Mouse (Mus musculus): ENCODE data around the gene C1qtnf9. TPM values are rescaled to one million over a fixed set of nuclear protein-coding genes. Genes with fewer than 3 reads are reported as not detected.

C1qtnf9 gene
- polyA plus RNA-seq, 1 experiment from 2014 or later: 3.0 TPM

DNA sequence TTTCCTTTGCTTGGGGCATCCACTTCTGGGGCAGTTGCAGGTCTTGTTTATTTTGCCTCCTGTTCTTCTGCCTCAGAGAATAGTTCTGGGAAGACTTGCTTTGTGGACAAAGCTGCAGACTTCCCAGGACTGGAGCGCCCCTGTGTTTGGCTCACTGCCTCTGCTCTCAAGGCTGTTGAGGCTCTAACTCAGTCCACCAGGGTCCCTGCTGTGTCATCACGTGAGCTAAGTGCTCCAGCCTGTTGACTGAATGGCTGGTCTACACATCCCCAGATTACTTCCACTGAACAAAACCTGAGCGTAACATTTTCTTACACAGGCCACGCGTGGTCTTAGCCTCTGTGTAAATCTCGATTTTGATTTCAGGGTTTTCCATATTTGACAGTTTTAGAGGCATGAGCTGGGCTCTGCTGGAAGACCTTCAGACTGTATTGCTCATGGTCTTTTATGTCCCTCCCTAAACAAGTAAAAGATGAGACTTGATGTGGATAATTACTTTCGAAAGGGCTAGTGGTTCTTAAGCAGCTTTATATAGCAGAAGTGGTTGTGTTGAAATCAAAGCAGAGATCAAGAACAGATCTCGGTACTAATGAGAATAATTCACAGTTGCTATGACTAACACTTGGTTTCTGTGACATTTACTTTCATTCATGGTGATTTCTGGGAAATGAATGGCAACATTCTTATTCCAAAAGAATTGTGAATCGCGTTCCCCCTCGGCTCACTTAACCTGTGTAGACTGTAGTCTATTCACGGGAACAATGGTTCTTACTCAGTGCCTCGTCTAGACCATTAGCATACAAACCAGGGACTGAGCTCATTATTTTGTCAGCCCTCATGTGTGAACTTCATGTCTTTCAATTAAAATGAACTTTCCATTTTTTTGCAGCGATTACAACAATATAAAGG lies 14.8 kb upstream of the C1qtnf9 start:
- Histone ChIP-seq H3K9me3 (ENCODE audit: control insufficient read depth, low read length) (no peaks in the 10 kb centered on the region), H3K4me2 (replicated peaks; ENCODE audit: low read depth) (no peak overlapping the region), H3K9ac (ENCODE audit: low read length) (no peak overlapping the region), H3K4me3 (ENCODE audit: low read depth, low read length) (no peak overlapping the region), H3K4me1 (replicated peaks; ENCODE audit: control insufficient read depth, insufficient read depth) (no peaks in the 10 kb centered on the region), H3K36me3 (ENCODE audit: control insufficient read depth, insufficient read depth, low read length) (peaks cover 21% of the 10 kb centered on the region), H3K27me3 (ENCODE audit: control insufficient read depth, insufficient read depth, low read length) (no peaks in the 10 kb centered on the region), H3K27ac (replicated peaks) (no peak overlapping the region)
- ATAC-seq (ENCODE audit: low FRiP score, low TSS enrichment) (no peak), DNase-seq (ENCODE audit: low spot score) (no peak)
- no peak for TF ChIP-seq CTCF (IDR thresholded peaks at IDR 0.05; ENCODE audit: low read depth)
- TF ChIP-seq EP300 (optimal IDR thresholded peaks at IDR 0.05): no peak
- WGBS: 82% methylated on average over 14 of the region's 14 CpGs

GRCm38 (mm10) chr14:60753801-60754126 lies 14.2 kb upstream of the C1qtnf9 start:
- Histone ChIP-seq H3K9me3 (ENCODE audit: control insufficient read depth, low read length) (no peaks in the 10 kb centered on the region), H3K4me1 (replicated peaks; ENCODE audit: control insufficient read depth, insufficient read depth) (no peaks in the 10 kb centered on the region), H3K9ac (ENCODE audit: low read length) (no peak overlapping the region), H3K4me3 (ENCODE audit: low read depth, low read length) (no peak overlapping the region), H3K27me3 (ENCODE audit: control insufficient read depth, insufficient read depth, low read length) (no peaks in the 10 kb centered on the region), H3K36me3 (ENCODE audit: control insufficient read depth, insufficient read depth, low read length) (peaks cover 21% of the 10 kb centered on the region), H3K4me2 (replicated peaks; ENCODE audit: low read depth) (no peak overlapping the region), H3K27ac (replicated peaks) (no peak overlapping the region)
- ATAC-seq (ENCODE audit: low FRiP score, low TSS enrichment) (no peak), DNase-seq (ENCODE audit: low spot score) (no peak)
- TF ChIP-seq EP300 (optimal IDR thresholded peaks at IDR 0.05) (no peak), CTCF (IDR thresholded peaks at IDR 0.05; ENCODE audit: low read depth) (no peak)
- 95% methylated on average over 10 of the region's 10 CpGs for WGBS

- Histone ChIP-seq H3K27ac (replicated peaks) (no peak overlapping the region), H3K4me2 (replicated peaks; ENCODE audit: low read depth) (no peak overlapping the region), H3K4me3 (ENCODE audit: low read depth, low read length) (no peak overlapping the region), H3K9ac (ENCODE audit: low read length) (no peak overlapping the region), H3K36me3 (ENCODE audit: control insufficient read depth, insufficient read depth, low read length) (peaks cover 21% of the 10 kb centered on the region), H3K9me3 (ENCODE audit: control insufficient read depth, low read length) (no peaks in the 10 kb centered on the region), H3K27me3 (ENCODE audit: control insufficient read depth, insufficient read depth, low read length) (no peaks in the 10 kb centered on the region), H3K4me1 (replicated peaks; ENCODE audit: control insufficient read depth, insufficient read depth) (no peaks in the 10 kb centered on the region)
- TF ChIP-seq EP300 (optimal IDR thresholded peaks at IDR 0.05): no peak
- WGBS: 96% methylated on average over 5 of the region's 5 CpGs
- ATAC-seq (ENCODE audit: low FRiP score, low TSS enrichment): no peak
- no peak for DNase-seq (ENCODE audit: low spot score)
Measured at GRCm38 (mm10) chr14:60754656-60755055, 13.3 kb upstream of the C1qtnf9 start.

DNA sequence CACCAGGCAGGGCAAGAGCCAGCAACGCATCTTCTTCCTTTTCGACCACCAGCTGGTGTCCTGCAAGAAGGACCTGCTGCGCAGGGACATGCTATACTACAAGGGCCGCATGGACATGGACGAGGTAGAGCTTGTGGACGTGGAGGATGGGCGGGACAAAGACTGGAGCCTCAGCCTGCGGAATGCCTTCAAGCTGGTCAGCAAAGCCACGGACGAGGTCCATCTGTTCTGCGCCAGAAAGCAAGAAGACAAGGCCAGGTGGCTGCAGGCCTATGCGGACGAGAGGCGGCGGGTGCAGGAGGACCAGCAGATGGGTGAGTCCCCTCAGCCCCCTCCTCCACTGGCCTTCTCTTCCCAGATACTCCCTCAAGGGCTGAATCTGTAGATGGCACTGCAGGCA lies 11.7 kb upstream of the C1qtnf9 start:
- Histone ChIP-seq H3K4me1 (replicated peaks; ENCODE audit: control insufficient read depth, insufficient read depth) (no peaks in the 10 kb centered on the region), H3K9ac (ENCODE audit: low read length) (no peak overlapping the region), H3K27ac (replicated peaks) (no peak overlapping the region), H3K4me2 (replicated peaks; ENCODE audit: low read depth) (no peak overlapping the region), H3K36me3 (ENCODE audit: control insufficient read depth, insufficient read depth, low read length) (peaks cover 26% of the 10 kb centered on the region), H3K9me3 (ENCODE audit: control insufficient read depth, low read length) (no peaks in the 10 kb centered on the region), H3K27me3 (ENCODE audit: control insufficient read depth, insufficient read depth, low read length) (no peaks in the 10 kb centered on the region), H3K4me3 (ENCODE audit: low read depth, low read length) (no peak overlapping the region)
- DNase-seq (ENCODE audit: low spot score): no peak
- no peak for TF ChIP-seq EP300 (optimal IDR thresholded peaks at IDR 0.05)
- TF ChIP-seq CTCF (IDR thresholded peaks at IDR 0.05; ENCODE audit: low read depth): no peak
- no peak for ATAC-seq (ENCODE audit: low FRiP score, low TSS enrichment)
- WGBS: 67% methylated on average over 15 of the region's 15 CpGs

- no peak for DNase-seq (ENCODE audit: low spot score)
Measured at GRCm38 (mm10) chr14:60757265-60757664, 10.7 kb upstream of the C1qtnf9 start.

DNA sequence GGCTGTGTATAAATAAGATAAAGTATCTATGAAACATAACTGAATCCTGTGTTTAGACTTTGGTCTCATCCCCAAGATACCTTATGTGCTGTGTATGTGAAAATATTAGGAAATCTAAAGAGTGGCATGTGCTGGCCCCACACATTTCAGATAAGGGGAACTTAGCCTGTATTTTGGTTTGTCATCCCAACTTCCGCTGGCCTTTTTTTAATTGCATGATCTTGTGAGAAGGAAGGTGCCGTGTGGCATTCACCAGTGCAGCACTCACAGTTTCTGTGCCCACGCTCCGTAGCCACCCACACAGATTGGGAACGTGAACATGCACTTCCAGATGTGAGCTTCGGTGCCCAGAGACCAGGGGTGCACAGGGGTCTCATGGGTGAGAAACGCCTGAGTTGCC lies 10.2 kb upstream of the C1qtnf9 start:
- TF ChIP-seq EP300 (optimal IDR thresholded peaks at IDR 0.05) (no peak), CTCF (IDR thresholded peaks at IDR 0.05; ENCODE audit: low read depth) (no peak)
- Histone ChIP-seq H3K4me2 (replicated peaks; ENCODE audit: low read depth) (no peak overlapping the region), H3K4me3 (ENCODE audit: low read depth, low read length) (no peak overlapping the region), H3K27ac (replicated peaks) (no peak overlapping the region), H3K9ac (ENCODE audit: low read length) (no peak overlapping the region), H3K4me1 (replicated peaks; ENCODE audit: control insufficient read depth, insufficient read depth) (no peaks in the 10 kb centered on the region), H3K9me3 (ENCODE audit: control insufficient read depth, low read length) (no peaks in the 10 kb centered on the region), H3K27me3 (ENCODE audit: control insufficient read depth, insufficient read depth, low read length) (no peaks in the 10 kb centered on the region), H3K36me3 (ENCODE audit: control insufficient read depth, insufficient read depth, low read length) (peaks cover 30% of the 10 kb centered on the region)
- DNase-seq (ENCODE audit: low spot score): no peak
- ATAC-seq (ENCODE audit: low FRiP score, low TSS enrichment): no peak
- 95% methylated on average over 7 of the region's 7 CpGs for WGBS

More at GRCm38 (mm10) chr14:60757265-60757664, 10.7 kb upstream of the C1qtnf9 start:
- Histone ChIP-seq H3K27ac (replicated peaks) (no peak overlapping the region), H3K9ac (ENCODE audit: low read length) (no peak overlapping the region), H3K4me3 (ENCODE audit: low read depth, low read length) (no peak overlapping the region), H3K9me3 (ENCODE audit: control insufficient read depth, low read length) (no peaks in the 10 kb centered on the region), H3K4me2 (replicated peaks; ENCODE audit: low read depth) (no peak overlapping the region), H3K36me3 (ENCODE audit: control insufficient read depth, insufficient read depth, low read length) (peaks cover 30% of the 10 kb centered on the region), H3K27me3 (ENCODE audit: control insufficient read depth, insufficient read depth, low read length) (no peaks in the 10 kb centered on the region), H3K4me1 (replicated peaks; ENCODE audit: control insufficient read depth, insufficient read depth) (no peaks in the 10 kb centered on the region)
- TF ChIP-seq CTCF (IDR thresholded peaks at IDR 0.05; ENCODE audit: low read depth) (no peak), EP300 (optimal IDR thresholded peaks at IDR 0.05) (no peak)
- WGBS: 94% methylated on average over 8 of the region's 8 CpGs
- ATAC-seq (ENCODE audit: low FRiP score, low TSS enrichment): no peak

Measured in stomach, postnatal 0 days (tissue).